Mouse (Mus musculus): ENCODE measurements around the gene Psmc1. TPM values are rescaled to one million over a fixed set of nuclear protein-coding genes. Genes with fewer than 3 reads are reported as not detected.

The Psmc1 gene
- total RNA-seq, 2 experiments from 2014 or later, result 198 to 293 TPM

DNA sequence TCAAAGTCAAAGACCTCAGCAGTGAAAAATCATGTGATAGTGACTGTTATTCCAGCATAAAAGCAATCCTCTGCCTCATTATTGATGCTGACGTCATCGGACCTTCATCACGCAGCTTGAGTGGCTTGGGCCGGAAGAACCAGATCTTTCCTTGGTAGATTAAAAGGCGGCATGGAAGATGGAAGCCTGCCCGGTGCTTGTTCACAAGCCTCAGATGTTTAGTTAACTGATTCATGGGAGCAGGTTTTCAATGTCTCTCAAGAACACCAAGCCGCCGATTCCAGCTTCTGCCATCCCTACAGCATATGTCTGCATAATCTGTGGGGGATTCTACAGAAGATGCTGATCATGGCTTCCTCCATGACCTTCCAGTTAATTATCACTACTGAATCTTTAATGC, 57.0 kb downstream of the Psmc1 start:
- ATAC-seq (replicated peaks; ENCODE audit: low FRiP score, low TSS enrichment, poor library complexity, severe bottlenecking), result no peak

DNA sequence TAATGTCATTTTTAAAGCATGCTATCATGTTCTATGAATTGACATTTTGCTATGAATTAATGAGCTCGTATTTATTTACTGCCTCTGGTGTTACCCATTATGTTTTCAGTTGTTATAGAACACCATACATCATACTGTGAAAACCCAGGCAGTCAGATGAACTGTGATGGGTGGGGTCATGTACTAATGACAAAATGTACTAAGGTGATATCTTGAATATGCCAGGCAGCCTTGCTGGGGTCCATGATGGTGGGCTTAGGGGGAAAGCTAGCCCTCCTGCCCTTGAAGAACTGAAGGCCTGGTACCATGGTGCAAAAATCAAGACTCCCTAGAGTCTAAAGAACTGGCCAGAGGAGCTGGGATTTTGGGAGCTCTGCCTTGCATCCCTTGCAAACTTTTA, 57.5 kb downstream of the Psmc1 start:
- ATAC-seq (replicated peaks; ENCODE audit: low FRiP score, low TSS enrichment, poor library complexity, severe bottlenecking), result 0 out of 2 replicates have a peak, but pooled peaks have one; percentile 9

- ATAC-seq (replicated peaks; ENCODE audit: low FRiP score, low TSS enrichment, poor library complexity, severe bottlenecking), result peak; percentile 52
These were observed 58.2 kb downstream of the Psmc1 start for GRCm38 (mm10) chr12:100167931-100168871.

DNA sequence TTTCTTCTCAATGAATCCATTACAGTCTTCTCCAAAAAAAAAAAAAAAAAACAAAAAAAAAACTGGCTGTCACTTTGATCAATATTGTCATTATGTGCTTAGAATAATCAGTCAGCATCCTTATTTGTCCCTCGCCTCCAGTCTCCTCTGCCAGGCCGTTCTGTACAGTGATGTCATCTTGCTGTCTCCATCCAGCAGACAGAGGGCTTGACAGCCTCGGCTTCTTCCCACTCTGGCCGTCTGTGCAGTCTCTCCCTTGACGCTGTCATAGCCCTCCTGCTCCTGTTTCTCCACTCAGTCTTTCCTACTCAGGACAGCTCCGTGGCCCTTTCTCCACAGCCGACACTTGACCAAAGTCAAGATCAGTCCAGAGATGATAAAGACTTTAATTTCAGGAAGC, 62.5 kb downstream of the Psmc1 start:
- ATAC-seq (replicated peaks; ENCODE audit: low FRiP score, low TSS enrichment, poor library complexity, severe bottlenecking), result no peak

Other genes starting within 250 kb of the Psmc1 start
- gene Efcab11, start 225.7 kb upstream of the Psmc1 start, total RNA-seq (2014; fragmentation: Nextera tagmentation), result 1.2 and 3.5 TPM in 2 replicates
- gene Efcab11, start 225.7 kb upstream of the Psmc1 start, total RNA-seq (2017), result 3.9 and 14.2 TPM in 2 replicates
- 52.8 and 60.8 TPM in 2 replicates for gene Tdp1, start 225.6 kb upstream of the Psmc1 start, total RNA-seq (2014; fragmentation: Nextera tagmentation)
- gene Tdp1, start 225.6 kb upstream of the Psmc1 start, total RNA-seq (2017), result 15.5 and 22.1 TPM in 2 replicates
- gene Kcnk13, start 145.7 kb upstream of the Psmc1 start, total RNA-seq (2014; fragmentation: Nextera tagmentation), result not detected in 2 replicates
- gene Kcnk13, start 145.7 kb upstream of the Psmc1 start, total RNA-seq (2017), result 0.38 TPM in 1 of 2 replicates, not detected in the other
- 10.4 and 14.9 TPM in 2 replicates for gene Nrde2, start 49.5 kb downstream of the Psmc1 start, total RNA-seq (2014; fragmentation: Nextera tagmentation)
- gene Nrde2, start 49.5 kb downstream of the Psmc1 start, total RNA-seq (2017), result 34.5 and 36.1 TPM in 2 replicates
- 102 and 137 TPM in 2 replicates for gene Calm1, start 89.3 kb downstream of the Psmc1 start, total RNA-seq (2014; fragmentation: Nextera tagmentation)
- gene Calm1, start 89.3 kb downstream of the Psmc1 start, total RNA-seq (2017), result 509 and 519 TPM in 2 replicates